Mouse (Mus musculus): ENCODE measurements at regions not wholly inside any gene's neighbourhood (a gene's known extent, or its start where the extent isn't known, plus 50 kb on each side); places are given as distances from the start of the nearest gene placed in this dataset.

DNA sequence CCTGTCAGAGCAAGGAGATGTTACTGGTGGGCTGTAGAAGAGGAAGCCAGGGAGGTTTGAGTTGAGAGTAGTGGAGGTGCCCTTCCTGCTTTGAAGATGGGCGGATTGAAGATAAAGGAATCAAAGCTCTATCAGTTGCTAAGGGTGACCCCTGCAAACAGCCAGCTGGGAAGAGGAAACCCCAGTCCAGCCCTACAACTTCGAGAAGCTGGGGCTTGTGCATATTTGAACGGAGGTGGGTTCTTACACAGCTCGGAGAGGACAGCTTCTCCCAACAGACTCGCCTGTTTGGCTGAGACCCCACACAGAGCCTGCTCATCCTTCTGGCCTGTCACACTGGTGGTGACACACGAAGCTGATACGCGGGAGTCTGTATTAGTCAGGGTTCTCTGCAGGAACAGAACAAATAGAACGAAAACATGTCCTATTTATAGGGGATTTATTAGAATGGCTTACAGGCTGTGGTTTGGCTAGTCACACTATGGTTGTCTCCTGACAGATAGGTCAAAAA, 60.6 kb upstream of the Slc25a33 start:
- H3K27me3 ChIP-seq (ENCODE audit: control insufficient read depth in 1 of 2, insufficient read depth in 2 of 2, low read length in 2 of 2): peaks cover 8 to 12% of the 10 kb centered on the region in 2 experiments

DNA sequence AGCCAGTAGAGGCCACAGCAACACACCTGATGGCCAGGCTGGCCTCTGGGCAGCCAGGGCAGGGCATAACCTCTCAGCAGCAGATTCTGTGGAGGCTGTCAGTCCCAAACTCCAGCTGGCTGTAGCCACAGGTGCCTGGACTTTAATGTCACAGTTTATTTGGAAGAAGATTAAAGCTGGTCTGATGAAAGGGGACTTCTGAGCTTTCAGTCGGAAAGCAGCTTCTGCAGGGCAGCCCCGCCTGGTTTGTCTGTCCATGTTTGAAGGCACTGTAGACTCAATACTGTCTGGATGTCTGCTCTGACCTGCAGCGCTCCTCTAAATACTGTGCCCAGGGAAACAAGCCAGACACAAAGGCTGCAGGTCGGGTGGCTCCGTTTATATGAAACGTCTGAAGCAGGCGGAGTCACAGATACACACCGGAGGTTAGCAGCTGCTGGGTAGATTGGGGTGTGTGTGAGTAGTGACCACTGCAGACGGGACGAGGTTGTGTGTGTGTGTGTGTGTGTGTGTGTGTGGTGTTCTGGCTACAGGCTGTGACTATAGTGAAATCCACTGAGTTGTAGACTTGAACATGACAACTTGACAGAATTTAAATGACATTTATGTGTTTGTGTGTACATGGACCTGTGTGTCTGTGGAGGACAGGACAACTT, 58.5 kb upstream of the Slc25a33 start:
- H3K9ac ChIP-seq (ENCODE audit: control insufficient read depth, low read depth, low read length, poor library complexity, severe bottlenecking): no peak overlapping the region
- peaks cover 8 to 12% of the 10 kb centered on the region in 2 experiments for H3K27me3 ChIP-seq (ENCODE audit: control insufficient read depth in 1 of 2, insufficient read depth in 2 of 2, low read length in 2 of 2)
- no peaks in the 10 kb centered on the region for H3K4me1 ChIP-seq (ENCODE audit: control insufficient read depth in 1 of 2, insufficient read depth in 2 of 2, low read length in 2 of 2)
- no peak overlapping the region for H3K4me3 ChIP-seq (ENCODE audit: control insufficient read depth in 1 of 2, insufficient read depth in 1 of 2, low read depth in 2 of 2, low read length in 2 of 2)
- TF ChIP-seq SIN3A (IDR thresholded peaks at IDR 0.05; ENCODE audit: low read length): no peak
- no peak for TF ChIP-seq ZC3H11A (IDR thresholded peaks at IDR 0.05; ENCODE audit: low read depth, low read length)
- no peak for TF ChIP-seq MAX (IDR thresholded peaks at IDR 0.05; ENCODE audit: low read length)
- TF ChIP-seq SMC3 (IDR thresholded peaks at IDR 0.05; ENCODE audit: low read depth, low read length): no peak
- no peaks in the 10 kb centered on the region for H3K36me3 ChIP-seq (ENCODE audit: control insufficient read depth in 1 of 2, insufficient read depth in 2 of 2, low read length in 2 of 2)
- no peak for DNase-seq (ENCODE audit: low read depth, low spot score)
- H3K9me3 ChIP-seq (replicated peaks; ENCODE audit: insufficient read depth, low read length): no peaks in the 10 kb centered on the region
- H3K79me2 ChIP-seq (ENCODE audit: control insufficient read depth, insufficient read depth, low read length, poor library complexity): no peaks in the 10 kb centered on the region
- H3K27ac ChIP-seq (ENCODE audit: control insufficient read depth, low read depth, low read length): no peak overlapping the region

More for the DNA sequence above, 60.6 kb upstream of the Slc25a33 start:
- Histone ChIP-seq H3K79me2 (ENCODE audit: control insufficient read depth, insufficient read depth, low read length, poor library complexity) (no peaks in the 10 kb centered on the region), H3K9me3 (replicated peaks; ENCODE audit: insufficient read depth, low read length) (no peaks in the 10 kb centered on the region), H3K4me3 (ENCODE audit: control insufficient read depth in 1 of 2, insufficient read depth in 1 of 2, low read depth in 2 of 2, low read length in 2 of 2) (no peak overlapping the region), H3K27ac (ENCODE audit: control insufficient read depth, low read depth, low read length) (no peak overlapping the region), H3K9ac (ENCODE audit: control insufficient read depth, low read depth, low read length, poor library complexity, severe bottlenecking) (no peak overlapping the region), H3K4me1 (ENCODE audit: control insufficient read depth in 1 of 2, insufficient read depth in 2 of 2, low read length in 2 of 2) (no peaks in the 10 kb centered on the region), H3K36me3 (ENCODE audit: control insufficient read depth in 1 of 2, insufficient read depth in 2 of 2, low read length in 2 of 2) (no peaks in the 10 kb centered on the region)
- no peak for DNase-seq (ENCODE audit: low read depth, low spot score)
- no peak for TF ChIP-seq POLR2A (IDR thresholded peaks at IDR 0.05; ENCODE audit: control insufficient read depth in 1 of 2, insufficient read depth in 1 of 2, low read depth in 1 of 2, low read length in 2 of 2, poor library complexity in 1 of 2)
- no peak for TF ChIP-seq EP300 (IDR thresholded peaks at IDR 0.05; ENCODE audit: low read depth in 1 of 2, low read length in 2 of 2)
- no peak for TF ChIP-seq MYC (IDR thresholded peaks at IDR 0.05; ENCODE audit: low read depth, low read length)
- no peak for TF ChIP-seq POLR2AphosphoS2 (IDR thresholded peaks at IDR 0.05; ENCODE audit: low read length)
- TF ChIP-seq MYB (IDR thresholded peaks at IDR 0.05; ENCODE audit: low read depth, low read length): no peak
- TF ChIP-seq UBTF (IDR thresholded peaks at IDR 0.05; ENCODE audit: borderline replicate concordance, insufficient read depth, low read depth, low read length): no peak
- TF ChIP-seq KAT2A (conservative IDR thresholded peaks at IDR 0.05; ENCODE audit: low read depth, low read length): no peak
- TF ChIP-seq ETS1 (IDR thresholded peaks at IDR 0.05; ENCODE audit: low read depth, low read length): no peak
- no peak for TF ChIP-seq MAFK (IDR thresholded peaks at IDR 0.05; ENCODE audit: borderline replicate concordance, low read depth, low read length)
- no peak for TF ChIP-seq GABPA (IDR thresholded peaks at IDR 0.05; ENCODE audit: low read depth, low read length)
- TF ChIP-seq MEF2A (IDR thresholded peaks at IDR 0.05; ENCODE audit: extremely low read depth, insufficient replicate concordance, low read depth, low read length, poor library complexity, severe bottlenecking): no peak
- TF ChIP-seq ZNF384 (IDR thresholded peaks at IDR 0.05; ENCODE audit: low read depth, low read length): no peak
- no peak for TF ChIP-seq ZC3H11A (IDR thresholded peaks at IDR 0.05; ENCODE audit: low read depth, low read length)
- TF ChIP-seq TCF12 (IDR thresholded peaks at IDR 0.05; ENCODE audit: low read depth, low read length): no peak
- TF ChIP-seq BHLHE40 (IDR thresholded peaks at IDR 0.05; ENCODE audit: borderline replicate concordance, low read depth, low read length): no peak
- TF ChIP-seq HCFC1 (IDR thresholded peaks at IDR 0.05; ENCODE audit: low read depth, low read length): no peak
- no peak for TF ChIP-seq MAZ (IDR thresholded peaks at IDR 0.05; ENCODE audit: low read depth, low read length)
- TF ChIP-seq CHD2 (IDR thresholded peaks at IDR 0.05; ENCODE audit: low read length): no peak
- TF ChIP-seq CHD1 (IDR thresholded peaks at IDR 0.05; ENCODE audit: low read depth, low read length): no peak
- TF ChIP-seq SMC3 (IDR thresholded peaks at IDR 0.05; ENCODE audit: low read depth, low read length): no peak

Data from MEL (cell line).